Mouse (Mus musculus) G1E (cell line): ENCODE results near the gene Fxyd3. TPM values are rescaled to one million over a fixed set of nuclear protein-coding genes. Genes with fewer than 3 reads are reported as not detected.

ENCODE experiments used
- ATAC-seq: 2 replicates; pipeline ENCODE4 v1.8.0; 2016; ENCODE audit warnings: mild to moderate bottlenecking; ENCODE audit not compliant: insufficient number of reproducible peaks, poor library complexity, low FRiP score, severe bottlenecking; ENCODE audit errors: extremely low read depth
- DNase-seq: peaks from one replicate; pipeline ENCODE4 v3.0.0; 2012; ENCODE audit warnings: low spot score
- H3K27me3 ChIP-seq: 2 replicates; pipeline ENCODE4 v1.6.1; 2012; ENCODE audit warnings: mild to moderate bottlenecking, low read length, inconsistent platforms; ENCODE audit not compliant: insufficient read depth
- H3K36me3 ChIP-seq: replicated peaks from 2 replicates; pipeline ENCODE3; 2012; ENCODE audit warnings: mild to moderate bottlenecking, inconsistent platforms
- H3K4me1 ChIP-seq: 2 replicates; pipeline ENCODE4 v1.6.1; 2012; ENCODE audit warnings: low read depth, low read length, inconsistent platforms, mixed read lengths; ENCODE audit not compliant: insufficient read depth
- H3K4me3 ChIP-seq: 2 replicates; pipeline ENCODE4 v1.5.1; 2012; ENCODE audit warnings: low read depth, mild to moderate bottlenecking, inconsistent platforms, low read length, moderate library complexity, mixed read lengths
- H3K9me3 ChIP-seq: replicated peaks from 2 replicates; pipeline ENCODE4 v1.6.1; 2012; ENCODE audit warnings: inconsistent platforms
- CTCF ChIP-seq: IDR thresholded peaks from 2 replicates; pipeline ENCODE4 v1.5.1; 2012; ENCODE audit warnings: low read depth, low read length, inconsistent platforms, mixed read lengths
- GATA1 ChIP-seq: IDR thresholded peaks from 2 replicates; pipeline ENCODE4 v1.6.1; 2012; ENCODE audit warnings: borderline replicate concordance, low read length, inconsistent platforms, mixed read lengths
- GATA2 ChIP-seq: IDR thresholded peaks from 2 replicates; pipeline ENCODE4 v1.6.1; 2012; ENCODE audit warnings: low read depth, low read length, inconsistent platforms, borderline replicate concordance
- POLR2AphosphoS5 ChIP-seq: IDR thresholded peaks from 2 replicates; pipeline ENCODE4 v1.6.1; 2012; ENCODE audit warnings: low read depth, low read length, inconsistent platforms; ENCODE audit not compliant: insufficient replicate concordance
- TAL1 ChIP-seq: conservative IDR thresholded peaks from 2 replicates; pipeline ENCODE4 v1.6.1; 2012; ENCODE audit warnings: low read depth, low read length, inconsistent platforms, mixed read lengths
- polyA plus RNA-seq: library from polyadenylated mRNA; stranded (reverse); fragments of >175 nt; gene quantifications from 2 replicates; pipeline ENCODE4 v1.2.3, GENCODE M21; 2012
- total RNA-seq, 2 experiments: library from RNA; stranded (forward) in 1 of 2; stranded (reverse) in 1 of 2; fragments of 200-1000 nt in 1 of 2; fragments of >200 nt in 1 of 2; fragmentation: Nextera tagmentation in 1 of 2; gene quantifications; 2 replicates each; pipeline ENCODE4 v1.2.3; 2014 to 2017

Fxyd3 gene
- total and polyA plus RNA-seq, 3 experiments, result 0.16 TPM; not detected in 2

DNA sequence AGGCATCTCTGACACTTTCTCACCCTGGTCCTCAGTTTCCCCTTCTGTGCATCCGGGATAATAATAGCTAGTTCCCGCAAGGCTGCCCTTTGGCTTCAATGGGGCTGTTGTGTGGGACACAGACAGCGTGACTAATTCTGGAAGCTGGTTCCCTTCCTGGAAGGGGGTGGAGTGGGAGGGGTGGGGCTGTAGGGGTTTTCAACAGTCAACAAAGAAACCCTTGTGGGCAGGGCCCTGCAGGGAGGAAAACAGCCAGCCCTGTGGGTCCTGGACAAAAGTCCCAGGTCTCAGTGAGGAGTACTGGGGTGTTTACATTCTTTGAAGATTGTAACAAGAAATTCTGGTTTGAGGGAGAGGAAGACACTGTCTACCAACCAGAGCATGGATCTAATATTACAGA is 8.7 kb upstream of the Fxyd3 start:
- TF ChIP-seq POLR2AphosphoS5, result no peak
- no peak for TF ChIP-seq GATA1
- TF ChIP-seq TAL1, result no peak
- TF ChIP-seq CTCF, result no peak
- TF ChIP-seq GATA2, result no peak
- peaks cover 23% of the 10 kb centered on the region for H3K9me3 ChIP-seq
- no peak for DNase-seq
- H3K27me3 ChIP-seq, result no peaks in the 10 kb centered on the region; the same call in 1 of the 2 replicates
- H3K36me3 ChIP-seq, result no peaks in the 10 kb centered on the region
- no peak overlapping the region for H3K4me3 ChIP-seq
- H3K4me1 ChIP-seq, result no peaks in the 10 kb centered on the region
- no peak for ATAC-seq

DNA sequence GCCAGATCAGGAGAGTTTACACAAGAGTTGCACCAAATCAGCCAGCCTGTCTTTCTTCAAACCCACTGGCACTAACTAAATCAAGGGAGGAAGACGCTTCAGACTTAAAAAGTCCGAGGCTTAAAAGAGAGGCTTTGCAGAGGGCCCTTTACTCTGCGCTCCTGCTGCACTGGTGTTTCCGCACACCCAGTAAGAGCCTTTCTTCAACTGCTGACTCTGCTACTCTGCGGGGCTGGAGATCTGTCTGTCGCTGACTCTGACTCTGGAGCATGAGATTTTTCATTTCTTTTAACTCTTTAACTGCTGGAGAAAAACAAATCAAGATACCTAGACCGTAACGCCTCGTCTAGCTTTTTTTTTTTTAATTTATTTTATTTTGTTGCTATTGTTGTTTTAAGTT is 7.6 kb upstream of the Fxyd3 start:
- Histone ChIP-seq H3K9me3 (peaks cover 24% of the 10 kb centered on the region), H3K36me3 (no peaks in the 10 kb centered on the region), H3K4me3 (no peak overlapping the region), H3K27me3 (no peaks in the 10 kb centered on the region; the same call in 1 of the 2 replicates), H3K4me1 (no peaks in the 10 kb centered on the region)
- DNase-seq (no peak), ATAC-seq (no peak)
- TF ChIP-seq POLR2AphosphoS5 (no peak), CTCF (no peak), TAL1 (no peak), GATA2 (no peak), GATA1 (no peak)

DNA sequence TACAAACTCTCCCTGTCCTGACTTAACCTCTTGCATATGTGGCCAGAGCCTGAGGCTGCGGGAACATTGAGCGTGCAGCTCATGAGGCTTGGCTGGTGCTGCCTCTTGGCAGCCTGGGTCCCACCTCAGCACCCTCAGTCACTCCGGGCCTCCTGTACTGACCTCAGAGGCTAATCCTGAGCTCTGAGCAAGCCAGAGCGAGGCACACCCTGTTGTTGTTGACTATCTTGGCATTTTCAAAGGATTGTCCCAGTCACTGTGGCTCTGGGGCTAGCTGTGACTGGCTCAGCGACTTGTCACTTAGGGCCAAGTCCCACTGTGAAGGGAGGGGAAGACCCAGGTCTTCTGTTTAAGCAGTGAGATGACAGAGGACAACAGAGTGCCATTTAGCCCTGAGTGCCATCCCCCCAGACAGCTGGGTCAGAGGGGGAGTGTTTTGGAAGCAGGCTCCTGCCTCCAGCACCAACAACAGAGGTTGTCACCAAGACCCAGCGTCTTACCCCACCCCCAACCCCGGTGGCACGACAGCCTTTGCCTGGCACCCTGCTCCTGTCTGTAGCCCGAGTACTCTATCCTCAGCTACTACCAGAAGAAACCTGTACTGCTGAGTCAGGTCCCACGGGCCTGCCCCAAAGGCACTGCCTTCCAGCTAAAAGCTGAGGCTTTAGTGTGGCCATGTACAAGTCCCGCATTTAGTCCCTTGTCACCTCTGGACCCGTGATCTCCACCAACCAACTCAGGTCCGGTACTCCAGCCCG is 6.5 kb upstream of the Fxyd3 start:
- TF ChIP-seq CTCF, result no peak
- no peak for TF ChIP-seq POLR2AphosphoS5
- no peak for TF ChIP-seq GATA2
- TF ChIP-seq GATA1, result no peak
- TF ChIP-seq TAL1, result no peak
- no peaks in the 10 kb centered on the region for H3K36me3 ChIP-seq

DNA sequence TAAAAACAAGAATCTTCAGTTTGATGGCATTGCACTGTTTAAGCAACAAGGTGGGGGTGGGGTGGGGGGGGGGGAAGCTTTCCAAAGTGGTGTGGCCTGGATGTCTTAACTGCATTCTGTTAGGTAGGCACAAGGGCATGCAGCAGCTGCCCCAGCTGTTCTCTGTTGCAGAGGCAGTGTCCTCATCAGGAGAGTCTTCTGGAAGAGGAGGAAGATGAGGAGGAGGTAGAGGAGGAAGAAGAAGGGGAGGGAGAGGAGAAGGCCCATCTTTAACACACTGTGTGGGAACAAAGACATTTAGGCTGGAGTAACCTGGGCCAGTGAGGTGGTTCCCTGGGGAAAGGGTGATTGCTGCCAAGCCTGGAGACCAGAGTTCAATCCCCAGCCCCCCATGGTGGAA is 5.6 kb upstream of the Fxyd3 start:
- TF ChIP-seq CTCF (no peak), POLR2AphosphoS5 (no peak), TAL1 (no peak), GATA2 (no peak), GATA1 (no peak)
- Histone ChIP-seq H3K27me3 (no peaks in the 10 kb centered on the region; the same call in 1 of the 2 replicates), H3K36me3 (no peaks in the 10 kb centered on the region), H3K9me3 (peaks cover 19% of the 10 kb centered on the region), H3K4me1 (no peaks in the 10 kb centered on the region), H3K4me3 (no peak overlapping the region)
- no peak for ATAC-seq
- no peak for DNase-seq

More for the DNA sequence above, 6.5 kb upstream of the Fxyd3 start:
- ATAC-seq (no peak), DNase-seq (no peak)
- no peaks in the 10 kb centered on the region for H3K4me1 ChIP-seq
- no peaks in the 10 kb centered on the region; the same call in 1 of the 2 replicates for H3K27me3 ChIP-seq
- H3K9me3 ChIP-seq, result peaks cover 19% of the 10 kb centered on the region
- H3K4me3 ChIP-seq, result no peak overlapping the region

DNA sequence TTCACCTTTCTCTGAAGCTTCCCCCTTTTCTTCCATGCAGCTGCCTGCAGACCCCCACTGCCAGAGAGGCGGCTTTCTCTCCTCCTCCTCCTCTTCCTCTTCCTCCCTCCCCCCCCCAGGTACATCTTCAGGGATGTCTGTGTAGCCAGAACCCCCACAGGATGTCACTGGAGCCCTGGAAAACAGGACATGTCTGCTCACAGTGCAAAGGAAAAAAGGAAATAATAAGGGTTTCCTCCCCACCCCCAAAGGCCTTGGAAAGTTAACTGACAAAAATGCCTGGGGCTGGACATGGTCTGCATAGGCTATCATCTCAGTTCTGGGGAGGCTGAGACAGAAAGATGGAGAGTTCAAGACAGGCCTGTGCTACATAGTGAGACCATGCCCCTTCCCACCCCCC is 4.6 kb upstream of the Fxyd3 start:
- TF ChIP-seq GATA2 (no peak), POLR2AphosphoS5 (no peak), TAL1 (no peak), CTCF (no peak), GATA1 (no peak)
- no peaks in the 10 kb centered on the region; the same call in 1 of the 2 replicates for H3K27me3 ChIP-seq
- DNase-seq (no peak), ATAC-seq (no peak)
- H3K36me3 ChIP-seq, result no peaks in the 10 kb centered on the region
- no peaks in the 10 kb centered on the region for H3K4me1 ChIP-seq
- H3K9me3 ChIP-seq, result peaks cover 17% of the 10 kb centered on the region
- H3K4me3 ChIP-seq, result no peak overlapping the region

GRCm38 (mm10) chr7:31080611-31081010 is 4.1 kb upstream of the Fxyd3 start:
- TF ChIP-seq POLR2AphosphoS5, result no peak
- no peak for TF ChIP-seq CTCF
- no peak for TF ChIP-seq GATA2
- Histone ChIP-seq H3K4me1 (no peaks in the 10 kb centered on the region), H3K27me3 (no peaks in the 10 kb centered on the region; the same call in 1 of the 2 replicates), H3K9me3 (peaks cover 18% of the 10 kb centered on the region), H3K36me3 (no peaks in the 10 kb centered on the region), H3K4me3 (no peak overlapping the region)
- ATAC-seq (no peak), DNase-seq (no peak)
